Mouse (Mus musculus): ENCODE results near the gene Eno3. TPM values are rescaled to one million over a fixed set of nuclear protein-coding genes. Genes with fewer than 3 reads are reported as not detected.

Gene Eno3
- polyA plus RNA-seq, 1 experiment = 1,151 TPM

GRCm38 (mm10) chr11:70638293-70638692 is 18.7 kb upstream of the Eno3 start:
- no peak for TF ChIP-seq FOSL1 (IDR thresholded peaks at IDR 0.05; ENCODE audit: insufficient read depth, low read length, poor library complexity, severe bottlenecking)
- no peak for TF ChIP-seq CEBPB (IDR thresholded peaks at IDR 0.05; ENCODE audit: low read depth)

DNA sequence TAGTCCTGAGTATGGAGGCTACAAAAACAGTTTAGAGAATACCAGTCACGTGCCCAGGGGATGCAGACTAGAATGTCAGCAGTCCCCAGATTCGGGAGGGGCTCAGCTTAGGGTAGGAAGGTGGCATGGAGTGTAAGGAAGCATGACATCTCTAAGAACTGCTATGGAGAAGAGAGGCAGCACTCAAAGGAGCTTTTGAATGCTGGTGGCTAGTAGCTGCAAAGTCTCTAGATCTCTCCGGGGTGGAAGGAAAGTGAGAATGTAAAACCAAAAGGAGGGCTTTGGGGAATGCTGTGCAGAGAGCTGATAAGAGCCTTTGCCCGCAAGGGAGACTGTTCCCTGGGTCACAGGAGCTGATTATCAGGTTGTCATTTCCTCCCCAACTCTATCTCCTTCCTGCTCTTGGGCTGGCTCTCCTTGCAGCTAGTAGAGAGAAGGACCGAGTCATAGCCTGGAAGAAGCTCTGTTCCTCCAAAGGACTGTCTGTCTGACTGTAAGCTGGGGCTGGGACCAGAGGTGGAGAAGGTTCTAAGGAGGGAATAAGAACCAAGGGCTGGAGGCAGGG is 18.2 kb upstream of the Eno3 start, which contains the start of gene Gp1ba:
Gp1ba (plus strand) TSS at position 409 of the 565 bp plus-strand sequence.
- Histone ChIP-seq H3K4me3 (ENCODE audit: insufficient read depth, poor library complexity, severe bottlenecking) (no peak within 1 kb of the TSS), H3K79me3 (ENCODE audit: low read depth) (no peaks in the 10 kb centered on the region), H3K79me2 (ENCODE audit: control insufficient read depth, insufficient read depth) (no peaks in the 10 kb centered on the region), H3K36me3 (ENCODE audit: control insufficient read depth, insufficient read depth) (peaks cover 7% of the 10 kb centered on the region), H3K27me3 (ENCODE audit: control insufficient read depth, insufficient read depth, insufficient read length) (no peaks in the 10 kb centered on the region), H3ac (ENCODE audit: control insufficient read depth, insufficient read length, low read depth) (no peak within 1 kb of the TSS)
- TF ChIP-seq MAX (IDR thresholded peaks at IDR 0.05) = no peak
- TF ChIP-seq USF1 (IDR thresholded peaks at IDR 0.05; ENCODE audit: low read depth) = peak; percentile 29
- no peak for TF ChIP-seq MYOD1 (IDR thresholded peaks at IDR 0.05; ENCODE audit: control insufficient read depth, insufficient read length, low read depth)

More at GRCm38 (mm10) chr11:70638293-70638692, 18.7 kb upstream of the Eno3 start:
- Histone ChIP-seq H3K79me3 (ENCODE audit: low read depth) (no peaks in the 10 kb centered on the region), H3ac (ENCODE audit: control insufficient read depth, insufficient read length, low read depth) (no peak overlapping the region), H3K4me3 (ENCODE audit: insufficient read depth, poor library complexity, severe bottlenecking) (no peak overlapping the region), H3K79me2 (ENCODE audit: control insufficient read depth, insufficient read depth) (no peaks in the 10 kb centered on the region), H3K36me3 (ENCODE audit: control insufficient read depth, insufficient read depth) (peaks cover 2% of the 10 kb centered on the region), H3K27me3 (ENCODE audit: control insufficient read depth, insufficient read depth, insufficient read length) (no peaks in the 10 kb centered on the region)

GRCm38 (mm10) chr11:70639976-70640375 is 17.0 kb upstream of the Eno3 start:
- Histone ChIP-seq H3ac (ENCODE audit: control insufficient read depth, insufficient read length, low read depth) (no peak overlapping the region), H3K79me3 (ENCODE audit: low read depth) (no peaks in the 10 kb centered on the region), H3K27me3 (ENCODE audit: control insufficient read depth, insufficient read depth, insufficient read length) (no peaks in the 10 kb centered on the region), H3K36me3 (ENCODE audit: control insufficient read depth, insufficient read depth) (peaks cover 18% of the 10 kb centered on the region), H3K4me3 (ENCODE audit: insufficient read depth, poor library complexity, severe bottlenecking) (no peak overlapping the region), H3K79me2 (ENCODE audit: control insufficient read depth, insufficient read depth) (peaks cover 8% of the 10 kb centered on the region)
- TF ChIP-seq CEBPB (IDR thresholded peaks at IDR 0.05; ENCODE audit: low read depth) = no peak
- no peak for TF ChIP-seq FOSL1 (IDR thresholded peaks at IDR 0.05; ENCODE audit: insufficient read depth, low read length, poor library complexity, severe bottlenecking)
- TF ChIP-seq MYOG (IDR thresholded peaks at IDR 0.05; ENCODE audit: control insufficient read depth, extremely low read depth, insufficient read length) = no peak
- TF ChIP-seq CTCF (IDR thresholded peaks at IDR 0.05; ENCODE audit: control insufficient read depth, insufficient read depth, insufficient read length) = no peak
- no peak for TF ChIP-seq MAX (IDR thresholded peaks at IDR 0.05)
- no peak for TF ChIP-seq USF1 (IDR thresholded peaks at IDR 0.05; ENCODE audit: low read depth)
- TF ChIP-seq MYOD1 (IDR thresholded peaks at IDR 0.05; ENCODE audit: control insufficient read depth, insufficient read length, low read depth) = no peak

- Histone ChIP-seq H3K27me3 (ENCODE audit: control insufficient read depth, insufficient read depth, insufficient read length) (no peaks in the 10 kb centered on the region), H3K36me3 (ENCODE audit: control insufficient read depth, insufficient read depth) (peaks cover 23% of the 10 kb centered on the region), H3K79me3 (ENCODE audit: low read depth) (peaks cover 8% of the 10 kb centered on the region), H3K4me3 (ENCODE audit: insufficient read depth, poor library complexity, severe bottlenecking) (no peak overlapping the region), H3ac (ENCODE audit: control insufficient read depth, insufficient read length, low read depth) (no peak overlapping the region), H3K79me2 (ENCODE audit: control insufficient read depth, insufficient read depth) (peaks cover 21% of the 10 kb centered on the region)
- TF ChIP-seq MYOD1 (IDR thresholded peaks at IDR 0.05; ENCODE audit: control insufficient read depth, insufficient read length, low read depth) (no peak), USF1 (IDR thresholded peaks at IDR 0.05; ENCODE audit: low read depth) (no peak), MYOG (IDR thresholded peaks at IDR 0.05; ENCODE audit: control insufficient read depth, extremely low read depth, insufficient read length) (no peak), FOSL1 (IDR thresholded peaks at IDR 0.05; ENCODE audit: insufficient read depth, low read length, poor library complexity, severe bottlenecking) (no peak), CTCF (IDR thresholded peaks at IDR 0.05; ENCODE audit: control insufficient read depth, insufficient read depth, insufficient read length) (no peak), MAX (IDR thresholded peaks at IDR 0.05) (no peak), CEBPB (IDR thresholded peaks at IDR 0.05; ENCODE audit: low read depth) (no peak)
Measured at GRCm38 (mm10) chr11:70641241-70641640, 15.8 kb upstream of the Eno3 start.

DNA sequence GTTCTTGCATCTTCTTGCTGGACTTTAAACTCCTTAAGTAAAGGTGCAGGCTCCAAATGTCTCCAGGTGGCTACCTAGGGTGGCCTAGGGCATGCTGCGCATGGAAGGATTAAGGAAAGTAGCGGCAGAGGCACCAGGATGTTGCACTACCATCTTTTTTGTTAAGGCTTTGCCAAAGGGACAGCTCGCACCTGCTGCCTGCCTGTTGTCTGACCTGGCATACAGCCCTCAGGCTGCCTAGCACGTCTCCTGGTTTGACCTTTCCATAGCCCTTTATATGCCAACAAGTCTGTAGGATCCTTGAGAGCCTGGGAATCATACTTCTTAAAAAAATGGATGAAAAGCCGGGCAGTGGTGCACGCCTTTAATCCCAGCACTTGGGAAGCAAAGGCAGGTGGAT is 14.0 kb upstream of the Eno3 start:
- Histone ChIP-seq H3K79me3 (ENCODE audit: low read depth) (peaks cover 11% of the 10 kb centered on the region), H3K36me3 (ENCODE audit: control insufficient read depth, insufficient read depth) (peaks cover 25% of the 10 kb centered on the region), H3ac (ENCODE audit: control insufficient read depth, insufficient read length, low read depth) (no peak overlapping the region), H3K4me3 (ENCODE audit: insufficient read depth, poor library complexity, severe bottlenecking) (no peak overlapping the region), H3K27me3 (ENCODE audit: control insufficient read depth, insufficient read depth, insufficient read length) (no peaks in the 10 kb centered on the region), H3K79me2 (ENCODE audit: control insufficient read depth, insufficient read depth) (peaks cover 32% of the 10 kb centered on the region)
- TF ChIP-seq MAX (IDR thresholded peaks at IDR 0.05) (no peak), CTCF (IDR thresholded peaks at IDR 0.05; ENCODE audit: control insufficient read depth, insufficient read depth, insufficient read length) (no peak), USF1 (IDR thresholded peaks at IDR 0.05; ENCODE audit: low read depth) (no peak)

- Histone ChIP-seq H3K79me3 (ENCODE audit: low read depth) (peaks cover 16% of the 10 kb centered on the region), H3K27me3 (ENCODE audit: control insufficient read depth, insufficient read depth, insufficient read length) (no peaks in the 10 kb centered on the region), H3K36me3 (ENCODE audit: control insufficient read depth, insufficient read depth) (peaks cover 41% of the 10 kb centered on the region), H3ac (ENCODE audit: control insufficient read depth, insufficient read length, low read depth) (no peak overlapping the region), H3K4me3 (ENCODE audit: insufficient read depth, poor library complexity, severe bottlenecking) (no peak overlapping the region), H3K79me2 (ENCODE audit: control insufficient read depth, insufficient read depth) (peaks cover 48% of the 10 kb centered on the region)
- TF ChIP-seq FOSL1 (IDR thresholded peaks at IDR 0.05; ENCODE audit: insufficient read depth, low read length, poor library complexity, severe bottlenecking) = no peak
- no peak for TF ChIP-seq CTCF (IDR thresholded peaks at IDR 0.05; ENCODE audit: control insufficient read depth, insufficient read depth, insufficient read length)
- TF ChIP-seq CEBPB (IDR thresholded peaks at IDR 0.05; ENCODE audit: low read depth) = no peak
- TF ChIP-seq MYOG (IDR thresholded peaks at IDR 0.05; ENCODE audit: control insufficient read depth, extremely low read depth, insufficient read length) = no peak
- no peak for TF ChIP-seq USF1 (IDR thresholded peaks at IDR 0.05; ENCODE audit: low read depth)
- TF ChIP-seq MAX (IDR thresholded peaks at IDR 0.05) = no peak
- TF ChIP-seq MYOD1 (IDR thresholded peaks at IDR 0.05; ENCODE audit: control insufficient read depth, insufficient read length, low read depth) = no peak
Measured at GRCm38 (mm10) chr11:70644564-70645103, 12.4 kb upstream of the Eno3 start.

Measured in C2C12 (cell line).